Mouse (Mus musculus): Measurements from ENCODE around the gene 9530077C05Rik.
"Not testable (repeated sequence)": the region's sequence is repeated elsewhere in the genome, so short reads cannot be mapped to it uniquely, and the experiment has no call there.

The 9530077C05Rik gene

GRCm38 (mm10) chr9:22411002-22411857 lies at the start of gene 9530077C05Rik:
Gene 9530077C05Rik (plus strand): TSS chr9:22411513.
- peak; percentile 95 for DNase-seq (ENCODE audit: low spot score)

- DNase-seq (ENCODE audit: low spot score): no peak
Measured at GRCm38 (mm10) chr9:22366221-22366620, 45.1 kb upstream of the 9530077C05Rik start.

GRCm38 (mm10) chr9:22366621-22367020 lies 44.7 kb upstream of the 9530077C05Rik start:
- no peak for DNase-seq (ENCODE audit: low spot score)

- DNase-seq (ENCODE audit: low spot score): no peak
Measured at GRCm38 (mm10) chr9:22368030-22368429, 43.3 kb upstream of the 9530077C05Rik start.

- peak; percentile 14 for DNase-seq (ENCODE audit: low spot score)
Measured at GRCm38 (mm10) chr9:22372760-22373159, 38.6 kb upstream of the 9530077C05Rik start.

GRCm38 (mm10) chr9:22376086-22376485 lies 35.2 kb upstream of the 9530077C05Rik start:
- no peak for DNase-seq (ENCODE audit: low spot score)

DNA sequence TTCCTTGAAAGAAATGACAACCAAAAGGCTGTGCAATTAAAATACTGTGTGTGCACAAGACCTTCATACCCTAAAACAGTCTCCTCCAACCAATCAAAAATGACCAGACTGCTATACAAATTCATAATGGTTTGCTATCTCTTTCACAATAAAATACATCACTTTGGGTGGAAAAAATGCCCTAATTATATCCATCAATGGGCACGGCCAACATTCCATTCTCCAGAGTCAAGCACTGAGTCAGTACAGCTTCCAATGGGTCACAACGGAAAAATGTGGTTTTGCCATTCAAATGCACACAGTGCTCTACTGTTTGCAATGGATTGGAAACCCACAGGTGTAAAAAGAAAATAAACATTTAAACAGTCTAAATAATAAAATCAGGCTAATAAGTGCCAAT lies 25.4 kb upstream of the 9530077C05Rik start:
- no peak for DNase-seq (ENCODE audit: low spot score)

DNA sequence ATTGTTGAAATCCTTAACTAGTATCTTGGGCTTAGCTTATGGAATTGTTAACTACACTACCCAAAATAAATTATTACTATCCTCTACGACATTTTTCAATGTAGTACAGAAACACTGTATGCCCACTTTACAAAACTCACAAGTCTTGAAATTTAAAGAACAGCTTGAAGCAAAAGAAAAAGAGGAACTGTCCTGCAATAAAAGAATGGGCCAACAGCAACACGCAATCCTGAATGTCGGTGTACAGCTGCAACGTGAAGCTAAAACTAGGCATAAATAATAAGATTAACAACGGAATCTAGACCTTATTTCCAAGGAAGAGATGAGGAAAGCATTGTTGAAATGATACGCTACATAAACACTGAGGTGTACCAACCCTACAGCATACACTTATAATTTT lies 23.4 kb upstream of the 9530077C05Rik start:
- DNase-seq (ENCODE audit: low spot score): no peak

DNA sequence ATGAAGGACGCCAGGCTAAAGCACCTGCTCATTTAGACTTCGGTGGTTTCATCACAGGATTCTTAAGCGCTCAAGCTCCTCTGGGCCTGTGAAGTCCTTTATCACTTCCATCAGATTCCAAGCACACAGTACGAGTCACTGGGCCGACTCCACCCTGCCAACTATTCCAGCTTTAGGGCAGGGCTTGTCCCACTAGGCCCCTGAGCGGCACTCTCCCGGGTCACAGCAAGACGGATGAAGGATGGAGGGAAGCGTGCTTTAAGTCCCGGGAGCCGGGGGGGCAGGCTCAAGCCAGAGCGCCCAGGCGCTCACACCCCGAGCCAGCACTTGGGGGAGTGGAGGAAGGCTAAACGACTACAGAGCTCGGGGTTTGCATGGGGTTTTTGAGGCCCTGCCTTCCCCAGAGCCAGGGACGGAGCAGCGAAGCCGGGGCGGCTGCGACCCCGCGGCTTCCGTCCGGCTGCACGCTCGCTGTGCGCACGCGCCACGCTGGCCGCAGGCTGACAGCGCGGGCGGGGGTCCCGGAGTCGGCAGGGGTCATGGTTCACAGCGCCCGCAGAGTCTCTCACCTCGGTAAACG lies 22.8 kb upstream of the 9530077C05Rik start:
- peak; percentile 76 for DNase-seq (ENCODE audit: low spot score)

GRCm38 (mm10) chr9:22389021-22389476 lies 22.3 kb upstream of the 9530077C05Rik start, which contains the start of gene Anln:
Gene Anln (minus strand): TSS chr9:22389188.
- DNase-seq (ENCODE audit: low spot score): peak; percentile 90

DNA sequence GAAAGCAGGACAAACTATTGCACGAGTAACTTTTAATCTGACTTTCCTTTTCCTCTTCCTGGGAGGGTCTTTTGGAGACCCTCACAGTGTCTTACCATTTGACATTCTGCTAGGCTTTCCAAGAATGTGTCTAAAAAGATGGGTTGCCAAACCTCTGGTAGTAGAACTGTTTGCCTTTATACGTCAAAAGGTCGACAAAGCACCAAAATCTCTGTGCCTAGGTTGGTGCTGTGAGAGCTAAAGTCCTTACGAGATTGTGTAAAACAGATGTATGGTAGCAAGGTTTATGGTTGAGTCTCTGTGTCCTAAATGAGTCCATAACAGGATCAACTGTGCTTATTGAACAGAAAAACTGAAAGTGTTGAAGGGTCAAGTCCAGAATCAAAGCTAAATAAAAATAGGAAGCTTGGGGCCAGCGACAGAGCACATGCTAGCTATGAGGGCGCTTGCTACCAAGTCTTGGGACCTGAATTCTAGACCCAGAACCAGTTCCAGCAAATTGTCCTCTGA lies 21.5 kb upstream of the 9530077C05Rik start:
- DNase-seq (ENCODE audit: low spot score): peak; percentile 28

DNA sequence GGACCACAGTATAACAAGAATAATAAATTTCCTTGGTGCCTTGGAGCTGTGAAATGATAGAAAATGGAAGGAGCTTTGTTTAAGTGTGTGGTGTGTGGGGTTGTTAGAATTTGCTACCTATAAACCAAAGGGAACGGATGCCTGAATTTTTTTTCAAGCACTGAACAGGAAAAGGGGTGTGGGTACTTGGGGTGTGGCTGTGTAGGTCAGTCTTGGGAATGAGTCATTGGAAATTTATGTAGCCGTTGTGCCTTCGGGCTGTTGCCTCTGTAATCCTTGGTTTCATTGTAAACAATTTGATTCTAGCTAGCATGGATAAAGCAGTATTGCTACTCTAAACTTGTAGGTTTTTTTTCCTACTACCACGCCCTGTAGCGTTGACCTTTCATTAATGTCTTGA lies 20.9 kb upstream of the 9530077C05Rik start:
- DNase-seq (ENCODE audit: low spot score): no peak

- DNase-seq (ENCODE audit: low spot score): no peak
Measured at GRCm38 (mm10) chr9:22394725-22395124, 16.6 kb upstream of the 9530077C05Rik start.

- no peak for DNase-seq (ENCODE audit: low spot score)
Measured at GRCm38 (mm10) chr9:22399021-22399420, 12.3 kb upstream of the 9530077C05Rik start.

- DNase-seq (ENCODE audit: low spot score): no peak
Measured at GRCm38 (mm10) chr9:22402001-22402400, 9.3 kb upstream of the 9530077C05Rik start.

DNA sequence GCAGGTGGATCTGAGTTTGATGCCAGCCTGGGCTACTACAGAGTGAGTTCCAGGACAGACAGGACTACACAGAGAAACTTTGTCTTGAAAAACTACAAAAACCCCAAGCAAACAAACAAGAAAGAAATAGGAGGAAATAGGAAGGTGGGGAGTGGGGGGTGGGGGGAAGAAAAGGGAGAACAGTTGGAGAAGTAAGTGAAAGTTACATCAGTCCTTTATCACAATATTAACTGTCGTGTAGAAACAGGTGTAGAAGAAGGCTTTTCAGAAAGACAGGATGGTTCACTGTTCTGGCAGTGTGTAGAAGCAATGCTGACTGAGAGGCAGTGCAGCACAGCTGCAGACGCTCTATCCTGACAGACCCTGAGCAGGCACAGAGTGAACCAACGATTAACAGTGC lies 8.3 kb upstream of the 9530077C05Rik start:
- DNase-seq (ENCODE audit: low spot score): no peak

- DNase-seq (ENCODE audit: low spot score): not testable (repeated sequence)
Measured at GRCm38 (mm10) chr9:22403501-22403900, 7.8 kb upstream of the 9530077C05Rik start.

DNA sequence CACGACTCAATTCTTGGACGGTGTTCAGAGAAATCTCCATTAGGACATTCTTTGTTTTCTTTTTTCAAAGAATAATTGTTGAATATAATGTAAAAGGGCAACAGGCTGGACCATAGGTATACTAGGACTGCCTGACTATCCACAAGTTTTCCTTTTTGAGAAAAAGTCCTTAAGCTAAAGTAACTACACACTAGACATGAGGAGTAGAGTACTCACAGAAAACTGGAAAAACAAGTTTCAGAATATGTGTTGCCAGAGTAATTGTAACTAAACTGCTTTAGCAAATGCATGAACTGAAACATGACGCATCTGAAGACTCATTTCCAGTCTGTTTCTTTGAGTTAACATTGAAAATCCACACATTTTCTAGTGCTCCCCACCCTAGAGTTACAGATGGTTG lies 5.9 kb upstream of the 9530077C05Rik start:
- DNase-seq (ENCODE audit: low spot score): no peak

GRCm38 (mm10) chr9:22407633-22408032 lies 3.7 kb upstream of the 9530077C05Rik start:
- DNase-seq (ENCODE audit: low spot score): not testable (repeated sequence)

- not testable (repeated sequence) for DNase-seq (ENCODE audit: low spot score)
Measured at GRCm38 (mm10) chr9:22408344-22408743, 3.0 kb upstream of the 9530077C05Rik start.

DNA sequence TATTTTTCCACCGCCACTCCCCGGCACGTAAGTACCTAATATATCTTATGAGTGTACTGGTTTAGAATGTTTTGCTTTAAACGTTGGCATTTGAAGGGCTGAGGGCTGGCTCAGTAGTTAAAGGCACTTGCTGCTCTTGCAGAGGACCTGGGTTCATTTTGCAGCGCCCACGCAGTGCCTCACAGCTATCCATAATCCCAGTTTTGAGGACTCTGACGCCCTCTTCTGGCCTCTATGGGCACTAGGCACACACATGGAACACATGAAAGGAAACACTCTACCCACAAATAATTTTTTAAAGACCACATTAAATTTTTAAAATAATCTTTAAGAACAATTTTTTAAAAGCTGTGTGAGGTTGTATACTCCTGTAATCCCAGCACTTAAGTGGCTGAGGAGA lies 1.8 kb upstream of the 9530077C05Rik start:
- DNase-seq (ENCODE audit: low spot score): no peak

DNA sequence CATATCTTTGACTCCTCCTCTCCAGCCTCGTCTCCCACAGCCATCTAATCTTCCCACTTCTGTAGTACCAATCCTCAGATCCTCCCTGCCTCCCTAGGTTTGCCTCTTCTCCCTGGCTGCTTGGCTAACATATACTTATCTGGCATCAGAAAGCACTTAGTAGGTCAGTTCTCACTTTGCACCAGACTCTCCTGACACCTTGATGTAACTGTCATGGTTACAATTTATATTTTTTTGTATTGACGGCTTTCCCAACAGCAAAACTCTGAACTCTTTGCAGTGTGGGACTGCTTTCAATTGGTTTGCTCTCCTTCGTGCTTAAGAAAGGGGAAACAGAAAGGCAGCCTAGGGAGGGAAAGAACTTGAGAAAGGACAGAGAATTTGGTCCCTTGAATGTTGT lies 4.9 kb downstream of the 9530077C05Rik start:
- DNase-seq (ENCODE audit: low spot score): no peak

DNA sequence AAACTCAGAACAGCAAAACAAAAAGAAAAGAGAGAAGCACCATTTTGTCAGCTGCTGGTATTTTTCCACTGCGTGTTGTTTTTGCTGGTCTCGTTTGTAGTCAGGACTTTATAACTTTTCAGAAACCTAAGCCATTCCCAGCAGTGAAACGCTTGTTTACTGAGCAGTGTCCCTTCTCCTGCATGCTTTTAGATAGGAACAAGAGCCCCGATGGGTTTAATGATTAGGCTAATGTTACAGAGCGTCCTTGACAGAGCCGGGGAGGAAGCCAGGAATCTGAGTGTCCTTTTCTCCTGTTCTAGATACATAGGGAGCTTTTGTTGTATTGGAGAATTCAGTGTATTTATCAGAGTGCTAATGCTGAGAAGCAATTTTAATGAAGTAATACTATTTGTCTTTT lies 6.2 kb downstream of the 9530077C05Rik start:
- no peak for DNase-seq (ENCODE audit: low spot score)
